Mouse (Mus musculus) kidney, postnatal 0 days (tissue): ENCODE results near the gene Gsg1l2. TPM values are rescaled to one million over a fixed set of nuclear protein-coding genes. Genes with fewer than 3 reads are reported as not detected.

Experiments used
- ATAC-seq: fragments of 200-750 bp; cut with Nextera tagmentation; replicated peaks from 2 replicates; pipeline ENCODE4 v1.8.0; 2017; ENCODE audit warnings: low read depth, moderate number of reproducible peaks, moderate TSS enrichment, moderate library complexity; ENCODE audit not compliant: low FRiP score
- DNase-seq: peaks from one replicate; pipeline ENCODE4 v3.0.0-alpha.2; 2016; ENCODE audit warnings: low spot score
- H3K27ac ChIP-seq: fragments of 300-500 bp; sonication (generic); 2 replicates; pipeline ENCODE4 v1.5.1; 2014; ENCODE audit warnings: mild to moderate bottlenecking
- H3K27me3 ChIP-seq: fragments of 300-500 bp; sonication (generic); 2 replicates; pipeline ENCODE4 v1.6.1; 2014; ENCODE audit warnings: low read length, mixed read lengths; ENCODE audit not compliant: insufficient read depth
- H3K36me3 ChIP-seq: fragments of 300-500 bp; sonication (generic); 2 replicates; pipeline ENCODE4 v1.6.1; 2014; ENCODE audit warnings: low read length, mixed read lengths; ENCODE audit not compliant: insufficient read depth
- H3K4me1 ChIP-seq: fragments of 300-500 bp; sonication (generic); replicated peaks from 2 replicates; pipeline ENCODE4 v1.6.1; 2014; ENCODE audit warnings: antibody characterized with exemption, low read length, mixed read lengths; ENCODE audit not compliant: insufficient read depth
- H3K4me2 ChIP-seq: fragments of 300-500 bp; sonication (generic); 2 replicates; pipeline ENCODE4 v1.6.1; 2014; ENCODE audit warnings: mild to moderate bottlenecking, low read length, moderate library complexity, mixed read lengths
- H3K4me3 ChIP-seq: fragments of 300-500 bp; sonication (generic); replicated peaks from 2 replicates; pipeline ENCODE4 v1.5.1; 2014; ENCODE audit warnings: low read depth, low read length
- H3K9ac ChIP-seq: fragments of 300-500 bp; sonication (generic); 2 replicates; pipeline ENCODE4 v1.6.1; 2014; ENCODE audit warnings: low read depth, low read length
- H3K9me3 ChIP-seq: fragments of 300-500 bp; sonication (generic); replicated peaks from 2 replicates; pipeline ENCODE4 v1.6.1; 2016; ENCODE audit warnings: low read length, inconsistent platforms, mixed read lengths
- CTCF ChIP-seq: IDR thresholded peaks from 2 replicates; pipeline ENCODE4 v1.5.1; 2016; ENCODE audit warnings: antibody characterized with exemption, low read depth, mild to moderate bottlenecking, moderate library complexity
- WGBS: fragments of 180-500 bp; shearing (Covaris S2); extraction: QIAGEN DNeasy Blood & Tissue Kit; methylation state at CpG from one replicate; pipeline ENCODE4 v1.1.7; 2014; 5-methylcytosine and 5-hydroxymethylcytosine counted together
- polyA plus RNA-seq: library from polyadenylated mRNA; unstranded; fragments of >200 nt; fragmentation: Nextera tagmentation; extraction: Ambion mirVana; gene quantifications from 2 replicates; pipeline ENCODE4 v1.2.1, GENCODE M21; 2015

Gene Gsg1l2
- polyA plus RNA-seq, 1 experiment from 2014 or later: not detected

GRCm38 (mm10) chr11:67828360-67829059, 54.1 kb downstream of the Gsg1l2 start:
- Histone ChIP-seq H3K9me3 (no peaks in the 10 kb centered on the region), H3K9ac (no peak overlapping the region), H3K27ac (no peak overlapping the region), H3K4me1 (no peaks in the 10 kb centered on the region), H3K4me3 (no peak overlapping the region), H3K27me3 (no peaks in the 10 kb centered on the region), H3K4me2 (no peak overlapping the region), H3K36me3 (no peaks in the 10 kb centered on the region)
- DNase-seq (peak; percentile 76), ATAC-seq (peak; percentile 46; the same call in 1 of the 2 replicates)
- no peak for TF ChIP-seq CTCF
- WGBS: 29% methylated on average over 12 of the region's 12 CpGs

GRCm38 (mm10) chr11:67829530-67829929, 55.1 kb downstream of the Gsg1l2 start:
- no peaks in the 10 kb centered on the region for H3K36me3 ChIP-seq
- H3K27me3 ChIP-seq: no peaks in the 10 kb centered on the region
- no peak overlapping the region for H3K4me3 ChIP-seq
- no peaks in the 10 kb centered on the region for H3K4me1 ChIP-seq
- H3K27ac ChIP-seq: no peak overlapping the region
- no peak for ATAC-seq
- TF ChIP-seq CTCF: no peak
- H3K9me3 ChIP-seq: no peaks in the 10 kb centered on the region
- no peak overlapping the region for H3K4me2 ChIP-seq
- no peak for DNase-seq
- 62% methylated on average over 6 of the region's 6 CpGs for whole genome bisulfite sequencing
- H3K9ac ChIP-seq: no peak overlapping the region

GRCm38 (mm10) chr11:67831820-67832219, 57.4 kb downstream of the Gsg1l2 start:
- DNase-seq (no peak), ATAC-seq (no peak)
- H3K4me3 ChIP-seq: no peak overlapping the region
- no peaks in the 10 kb centered on the region for H3K4me1 ChIP-seq
- no peak for TF ChIP-seq CTCF
- no peak overlapping the region for H3K4me2 ChIP-seq
- no peaks in the 10 kb centered on the region for H3K9me3 ChIP-seq
- 72% methylated on average over 5 of the region's 5 CpGs for WGBS
- no peaks in the 10 kb centered on the region for H3K36me3 ChIP-seq
- H3K27ac ChIP-seq: no peak overlapping the region
- H3K9ac ChIP-seq: no peak overlapping the region
- no peaks in the 10 kb centered on the region for H3K27me3 ChIP-seq

GRCm38 (mm10) chr11:67835408-67836078, 61.1 kb downstream of the Gsg1l2 start:
- Histone ChIP-seq H3K27ac (no peak overlapping the region), H3K4me3 (no peak overlapping the region), H3K36me3 (no peaks in the 10 kb centered on the region), H3K4me1 (no peaks in the 10 kb centered on the region), H3K4me2 (no peak overlapping the region), H3K27me3 (no peaks in the 10 kb centered on the region), H3K9ac (no peak overlapping the region), H3K9me3 (no peaks in the 10 kb centered on the region)
- whole genome bisulfite sequencing: 91% methylated on average over 10 of the region's 10 CpGs
- TF ChIP-seq CTCF: no peak
- ATAC-seq (no peak), DNase-seq (no peak)

Other genes starting within 250 kb of the Gsg1l2 start
- not detected in 2 replicates for gene Rcvrn, start 79.3 kb upstream of the Gsg1l2 start, polyA plus RNA-seq
- not detected in 2 replicates for gene Glp2r, start 3.5 kb upstream of the Gsg1l2 start, polyA plus RNA-seq
- gene Dhrs7c, start 23.6 kb downstream of the Gsg1l2 start, polyA plus RNA-seq: not detected in 2 replicates
- 1.8 and 2.3 TPM in 2 replicates for gene Usp43, start 147.5 kb downstream of the Gsg1l2 start, polyA plus RNA-seq
- gene Cfap52, start 191.0 kb downstream of the Gsg1l2 start, polyA plus RNA-seq: 2.9 and 3.9 TPM in 2 replicates
- 79.6 and 84.5 TPM in 2 replicates for gene Stx8, start 191.6 kb downstream of the Gsg1l2 start, polyA plus RNA-seq